Mouse (Mus musculus): Measurements from ENCODE around the gene Pla2g2f. TPM values are rescaled to one million over a fixed set of nuclear protein-coding genes. Genes with fewer than 3 reads are reported as not detected.

Pla2g2f gene
- polyA plus RNA-seq, 1 experiment from 2014 or later = not detected

DNA sequence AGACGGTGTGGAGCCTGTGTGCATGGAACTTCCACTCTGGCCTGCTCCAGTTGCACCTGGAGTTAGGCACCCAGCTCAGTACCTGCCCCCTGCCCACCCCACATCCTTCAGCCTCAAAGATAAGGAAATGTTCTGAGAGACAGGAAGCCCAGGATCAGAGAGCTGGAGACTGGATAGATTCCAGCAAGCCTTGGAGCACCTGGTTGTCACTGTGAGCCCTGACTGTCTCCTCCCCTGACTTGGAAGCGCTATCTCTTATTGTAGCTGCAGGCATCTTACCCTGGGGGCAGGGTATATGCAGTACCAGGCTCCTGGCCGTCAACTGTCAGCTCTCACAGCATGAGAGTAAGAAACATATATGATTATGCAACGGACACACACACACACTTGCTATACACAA, 2.0 kb downstream of the Pla2g2f start:
- H3K9me3 ChIP-seq (replicated peaks) = no peaks in the 10 kb centered on the region
- WGBS (ENCODE audit: insufficient replicate concordance) = 53% methylated on average over 4 of the region's 4 CpGs
- no peaks in the 10 kb centered on the region for H3K27me3 ChIP-seq (replicated peaks)
- no peak overlapping the region for H3K27ac ChIP-seq
- no peaks in the 10 kb centered on the region for H3K4me1 ChIP-seq
- H3K4me3 ChIP-seq = no peak overlapping the region
- no peak overlapping the region for H3K9ac ChIP-seq
- no peak overlapping the region for H3K4me2 ChIP-seq
- ATAC-seq = no peak
- no peaks in the 10 kb centered on the region for H3K36me3 ChIP-seq

GRCm38 (mm10) chr4:138754432-138754831, 3.0 kb downstream of the Pla2g2f start:
- ATAC-seq = no peak
- WGBS (ENCODE audit: insufficient replicate concordance) = 53% methylated on average over 9 of the region's 9 CpGs
- H3K4me1 ChIP-seq = no peaks in the 10 kb centered on the region
- no peaks in the 10 kb centered on the region for H3K36me3 ChIP-seq
- no peak overlapping the region for H3K9ac ChIP-seq
- no peaks in the 10 kb centered on the region for H3K9me3 ChIP-seq (replicated peaks)
- no peak overlapping the region for H3K4me3 ChIP-seq
- H3K4me2 ChIP-seq = no peak overlapping the region
- no peak overlapping the region for H3K27ac ChIP-seq
- H3K27me3 ChIP-seq (replicated peaks) = no peaks in the 10 kb centered on the region

GRCm38 (mm10) chr4:138753608-138754007, 3.8 kb downstream of the Pla2g2f start:
- Histone ChIP-seq H3K9ac (no peak overlapping the region), H3K27me3 (replicated peaks) (no peaks in the 10 kb centered on the region), H3K36me3 (no peaks in the 10 kb centered on the region), H3K4me2 (no peak overlapping the region), H3K4me3 (no peak overlapping the region), H3K27ac (no peak overlapping the region), H3K9me3 (replicated peaks) (no peaks in the 10 kb centered on the region), H3K4me1 (no peaks in the 10 kb centered on the region)
- WGBS (ENCODE audit: insufficient replicate concordance) = 70% methylated on average over 3 of the region's 3 CpGs
- no peak for ATAC-seq

DNA sequence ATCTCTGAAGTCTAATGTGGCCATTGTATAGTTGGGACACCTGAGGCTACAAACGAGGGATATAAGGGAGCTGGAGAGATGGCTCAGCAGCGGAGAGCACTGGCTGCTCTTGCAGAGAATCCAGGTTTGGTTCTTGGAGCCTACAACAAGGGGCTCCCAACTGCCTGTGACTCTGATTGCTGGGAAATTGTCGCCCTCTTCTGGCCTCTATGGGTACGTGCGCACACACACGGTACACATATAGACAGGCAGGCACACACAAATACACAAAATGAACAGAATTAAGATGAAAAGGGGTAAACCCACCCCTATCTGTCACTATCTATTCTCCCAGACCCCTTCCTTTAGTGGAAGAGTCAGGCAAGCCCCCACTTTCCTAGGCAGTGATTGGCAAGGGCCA, 4.8 kb downstream of the Pla2g2f start:
- Histone ChIP-seq H3K36me3 (no peaks in the 10 kb centered on the region), H3K9ac (no peak overlapping the region)
- 78% methylated on average over 6 of the region's 6 CpGs for WGBS (ENCODE audit: insufficient replicate concordance)

GRCm38 (mm10) chr4:138748369-138749072, 8.9 kb downstream of the Pla2g2f start:
- H3K36me3 ChIP-seq = no peaks in the 10 kb centered on the region
- H3K9ac ChIP-seq = no peak overlapping the region
- H3K27me3 ChIP-seq (replicated peaks) = peaks cover 3% of the 10 kb centered on the region; the same call in 1 of the 2 replicates
- no peak overlapping the region for H3K4me2 ChIP-seq
- ATAC-seq = no peak
- 37% methylated on average over 8 of the region's 8 CpGs for WGBS (ENCODE audit: insufficient replicate concordance)
- no peaks in the 10 kb centered on the region for H3K9me3 ChIP-seq (replicated peaks)
- no peak overlapping the region for H3K4me3 ChIP-seq
- H3K27ac ChIP-seq = no peak overlapping the region
- H3K4me1 ChIP-seq = no peaks in the 10 kb centered on the region

More for the DNA sequence above, 4.8 kb downstream of the Pla2g2f start:
- Histone ChIP-seq H3K27ac (no peak overlapping the region), H3K4me2 (no peak overlapping the region), H3K9me3 (replicated peaks) (no peaks in the 10 kb centered on the region), H3K4me1 (no peaks in the 10 kb centered on the region), H3K4me3 (no peak overlapping the region), H3K27me3 (replicated peaks) (no peaks in the 10 kb centered on the region)
- ATAC-seq = no peak

- Histone ChIP-seq H3K4me1 (no peaks in the 10 kb centered on the region), H3K9ac (no peak overlapping the region), H3K27ac (no peak overlapping the region), H3K9me3 (replicated peaks) (no peaks in the 10 kb centered on the region), H3K27me3 (replicated peaks) (peaks cover 3% of the 10 kb centered on the region; the same call in 1 of the 2 replicates), H3K4me2 (no peak overlapping the region), H3K4me3 (no peak overlapping the region), H3K36me3 (no peaks in the 10 kb centered on the region)
- ATAC-seq = no peak
- WGBS (ENCODE audit: insufficient replicate concordance) = 50% methylated on average over 10 of the region's 10 CpGs
Measured at GRCm38 (mm10) chr4:138747851-138748250, 9.6 kb downstream of the Pla2g2f start.

- no peak overlapping the region for H3K27ac ChIP-seq
- no peaks in the 10 kb centered on the region for H3K9me3 ChIP-seq (replicated peaks)
- H3K9ac ChIP-seq = no peak overlapping the region
- 71% methylated on average over 9 of the region's 9 CpGs for WGBS (ENCODE audit: insufficient replicate concordance)
- ATAC-seq = no peak
- H3K36me3 ChIP-seq = no peaks in the 10 kb centered on the region
- H3K4me1 ChIP-seq = no peaks in the 10 kb centered on the region
- H3K4me3 ChIP-seq = no peak overlapping the region
- no peak overlapping the region for H3K4me2 ChIP-seq
- H3K27me3 ChIP-seq (replicated peaks) = peaks cover 3% of the 10 kb centered on the region; the same call in 1 of the 2 replicates
Measured at GRCm38 (mm10) chr4:138746866-138747265, 10.6 kb downstream of the Pla2g2f start.

DNA sequence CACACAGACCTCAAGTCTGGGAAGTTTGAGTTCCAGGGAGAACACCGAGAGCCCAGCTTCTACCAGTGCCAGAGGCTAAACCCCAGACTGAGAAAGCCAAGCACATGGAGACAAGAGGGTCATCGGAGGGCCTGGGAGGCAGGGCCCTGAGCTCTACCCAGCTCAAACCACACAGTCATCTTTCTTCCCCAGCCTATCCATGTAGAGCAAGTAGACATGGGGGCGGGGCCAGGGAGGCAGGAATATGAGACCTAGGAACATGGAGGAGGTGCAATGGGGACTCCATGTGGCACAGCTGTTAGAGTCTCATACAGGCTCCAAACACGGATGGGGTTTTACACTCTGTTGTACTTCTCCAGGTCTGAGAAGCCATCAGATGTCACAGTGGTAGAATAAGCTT, 11.5 kb downstream of the Pla2g2f start:
- H3K4me3 ChIP-seq = no peak overlapping the region
- ATAC-seq = no peak
- H3K27me3 ChIP-seq (replicated peaks) = peaks cover 3% of the 10 kb centered on the region; the same call in 1 of the 2 replicates
- 49% methylated on average over 4 of the region's 4 CpGs for WGBS (ENCODE audit: insufficient replicate concordance)
- no peak overlapping the region for H3K4me2 ChIP-seq
- no peaks in the 10 kb centered on the region for H3K4me1 ChIP-seq
- no peaks in the 10 kb centered on the region for H3K36me3 ChIP-seq
- no peak overlapping the region for H3K27ac ChIP-seq
- H3K9ac ChIP-seq = no peak overlapping the region
- no peaks in the 10 kb centered on the region for H3K9me3 ChIP-seq (replicated peaks)

GRCm38 (mm10) chr4:138739136-138739851, 18.1 kb downstream of the Pla2g2f start:
- H3K27me3 ChIP-seq (replicated peaks) = 0 out of 2 replicates have a peak, but pooled peaks cover 15% of the 10 kb centered on the region
- no peak overlapping the region for H3K4me3 ChIP-seq
- H3K36me3 ChIP-seq = no peaks in the 10 kb centered on the region
- H3K9me3 ChIP-seq (replicated peaks) = no peaks in the 10 kb centered on the region
- no peak overlapping the region for H3K27ac ChIP-seq
- H3K9ac ChIP-seq = no peak overlapping the region
- WGBS (ENCODE audit: insufficient replicate concordance) = 31% methylated on average over 7 of the region's 7 CpGs
- ATAC-seq = no peak
- H3K4me2 ChIP-seq = no peak overlapping the region
- no peaks in the 10 kb centered on the region for H3K4me1 ChIP-seq

- Histone ChIP-seq H3K36me3 (no peaks in the 10 kb centered on the region), H3K4me1 (no peaks in the 10 kb centered on the region), H3K27ac (no peak within 1 kb of the TSS), H3K9me3 (replicated peaks) (no peaks in the 10 kb centered on the region), H3K9ac (no peak within 1 kb of the TSS), H3K27me3 (replicated peaks) (0 out of 2 replicates have a peak, but pooled peaks cover 15% of the 10 kb centered on the region), H3K4me2 (no peak within 1 kb of the TSS), H3K4me3 (no peak within 1 kb of the TSS)
- 57% methylated on average over 7 of the region's 7 CpGs for WGBS (ENCODE audit: insufficient replicate concordance)
- ATAC-seq = no peak
Measured at GRCm38 (mm10) chr4:138737031-138737430, 20.4 kb downstream of the Pla2g2f start, which contains the start of gene Ubxn10. Gene Ubxn10 (minus strand): TSS chr4:138737167.

DNA sequence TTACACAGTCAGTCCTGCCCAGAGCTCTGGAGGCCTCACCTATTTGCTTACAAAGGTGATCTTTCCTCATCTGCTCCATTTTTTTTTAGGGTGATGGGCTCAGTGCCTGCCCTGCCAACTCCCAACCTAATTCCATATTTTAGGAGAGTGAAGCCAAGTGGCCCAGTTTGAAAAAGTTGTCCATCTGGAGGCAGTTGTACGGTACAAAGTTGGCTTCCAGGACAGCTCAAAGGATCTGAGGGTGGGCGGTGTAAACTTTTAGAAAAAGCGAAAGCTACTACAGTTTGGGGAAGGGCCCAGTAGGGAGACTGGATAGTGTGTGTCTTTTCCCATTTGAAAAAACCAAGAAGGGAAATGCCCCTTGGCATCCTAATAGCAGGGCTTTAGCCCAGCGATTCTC, 22.6 kb downstream of the Pla2g2f start:
- Histone ChIP-seq H3K27ac (no peak overlapping the region), H3K9me3 (replicated peaks) (no peaks in the 10 kb centered on the region), H3K4me2 (no peak overlapping the region), H3K4me1 (no peaks in the 10 kb centered on the region), H3K4me3 (no peak overlapping the region), H3K9ac (no peak overlapping the region), H3K36me3 (no peaks in the 10 kb centered on the region), H3K27me3 (replicated peaks) (0 out of 2 replicates have a peak, but pooled peaks cover 7% of the 10 kb centered on the region)
- ATAC-seq = no peak
- 82% methylated on average over 4 of the region's 4 CpGs for WGBS (ENCODE audit: insufficient replicate concordance)

- Histone ChIP-seq H3K4me3 (no peak overlapping the region), H3K36me3 (no peaks in the 10 kb centered on the region), H3K4me2 (no peak overlapping the region), H3K27me3 (replicated peaks) (0 out of 2 replicates have a peak, but pooled peaks cover 7% of the 10 kb centered on the region), H3K9me3 (replicated peaks) (no peaks in the 10 kb centered on the region), H3K27ac (no peak overlapping the region), H3K9ac (no peak overlapping the region), H3K4me1 (no peaks in the 10 kb centered on the region)
- 58% methylated on average over 7 of the region's 7 CpGs for WGBS (ENCODE audit: insufficient replicate concordance)
- ATAC-seq = no peak
Measured at GRCm38 (mm10) chr4:138734105-138734504, 23.3 kb downstream of the Pla2g2f start.

All from liver, embryonic 12.5 days (tissue).